Mouse (Mus musculus) midbrain, embryonic 14.5 days (tissue): ENCODE measurements around the gene Slc51a. TPM values are rescaled to one million over a fixed set of nuclear protein-coding genes. Genes with fewer than 3 reads are reported as not detected.

Source experiments
- ATAC-seq: fragments of 200-750 bp; cut with Nextera tagmentation; 2 replicates; pipeline ENCODE4 v1.8.0; 2017; ENCODE audit warnings: moderate number of reproducible peaks, moderate library complexity; ENCODE audit not compliant: low FRiP score, low TSS enrichment
- DNase-seq: peaks from one replicate; pipeline ENCODE4 v3.0.0-alpha.2; 2015
- H3K27ac ChIP-seq: fragments of 300-500 bp; sonication (generic); replicated peaks from 2 replicates; pipeline ENCODE4 v1.5.1; 2014; ENCODE audit warnings: mild to moderate bottlenecking, low read depth, low read length, moderate library complexity
- H3K27me3 ChIP-seq: fragments of 300-500 bp; sonication (generic); 2 replicates; pipeline ENCODE4 v1.6.1; 2014; ENCODE audit warnings: low read length, control low read depth, mixed read lengths; ENCODE audit not compliant: control insufficient read depth, insufficient read depth
- H3K36me3 ChIP-seq: fragments of 300-500 bp; sonication (generic); 2 replicates; pipeline ENCODE4 v1.6.1; 2014; ENCODE audit warnings: low read length, control low read depth; ENCODE audit not compliant: control insufficient read depth, insufficient read depth
- H3K4me1 ChIP-seq: fragments of 300-500 bp; sonication (generic); 2 replicates; pipeline ENCODE4 v1.6.1; 2014; ENCODE audit warnings: mild to moderate bottlenecking, antibody characterized with exemption, low read length, control low read depth; ENCODE audit not compliant: control insufficient read depth, insufficient read depth
- H3K4me2 ChIP-seq: fragments of 300-500 bp; sonication (generic); 2 replicates; pipeline ENCODE4 v1.6.1; 2014; ENCODE audit warnings: mild to moderate bottlenecking, low read length, moderate library complexity
- H3K4me3 ChIP-seq: fragments of 300-500 bp; sonication (generic); replicated peaks from 2 replicates; pipeline ENCODE4 v1.5.1; 2014; ENCODE audit warnings: low read depth, low read length
- H3K9ac ChIP-seq: fragments of 300-500 bp; sonication (generic); replicated peaks from 2 replicates; pipeline ENCODE4 v1.6.1; 2014; ENCODE audit warnings: mild to moderate bottlenecking, low read length, moderate library complexity
- H3K9me3 ChIP-seq: fragments of 300-500 bp; sonication (generic); 2 replicates; pipeline ENCODE4 v1.6.1; 2016; ENCODE audit warnings: low read length, control low read depth, mixed read lengths; ENCODE audit not compliant: control insufficient read depth
- WGBS: fragments of 180-500 bp; shearing (Covaris S2); extraction: QIAGEN DNeasy Blood & Tissue Kit; methylation state at CpG from one replicate; pipeline ENCODE4 v1.1.7; 2014; 5-methylcytosine and 5-hydroxymethylcytosine counted together
- polyA plus RNA-seq: library from polyadenylated mRNA; unstranded; fragments of >200 nt; fragmentation: Nextera tagmentation; extraction: Ambion mirVana; gene quantifications from 2 replicates; pipeline ENCODE4 v1.2.1, GENCODE M21; 2014

Gene Slc51a
- polyA plus RNA-seq, 1 experiment from 2014 or later, result not detected

- 86% methylated on average over 2 of the region's 2 CpGs for WGBS
Measured at GRCm38 (mm10) chr16:32433138-32433537, 54.5 kb downstream of the Slc51a start.

GRCm38 (mm10) chr16:32431926-32432325 lies 55.8 kb downstream of the Slc51a start:
- Histone ChIP-seq H3K4me1 (peaks cover 8% of the 10 kb centered on the region; the same call in 1 of the 2 replicates), H3K4me3 (peak overlapping the region; percentile 81; the same call in 1 of the 2 replicates), H3K27me3 (no peaks in the 10 kb centered on the region), H3K9me3 (no peaks in the 10 kb centered on the region), H3K4me2 (peak overlapping the region; percentile 85), H3K9ac (no peak overlapping the region), H3K27ac (no peak overlapping the region), H3K36me3 (peaks cover 4% of the 10 kb centered on the region; the same call in 1 of the 2 replicates)
- ATAC-seq (no peak), DNase-seq (no peak)
- WGBS, result 97% methylated on average over 1 of the region's 1 CpGs

More at GRCm38 (mm10) chr16:32433138-32433537, 54.5 kb downstream of the Slc51a start:
- Histone ChIP-seq H3K27me3 (no peaks in the 10 kb centered on the region), H3K4me2 (no peak overlapping the region), H3K36me3 (no peaks in the 10 kb centered on the region), H3K4me1 (peaks cover 8% of the 10 kb centered on the region; the same call in 1 of the 2 replicates), H3K9ac (no peak overlapping the region), H3K4me3 (no peak overlapping the region), H3K27ac (no peak overlapping the region), H3K9me3 (no peaks in the 10 kb centered on the region)
- no peak for DNase-seq
- no peak for ATAC-seq

- Histone ChIP-seq H3K36me3 (peaks cover 4% of the 10 kb centered on the region; the same call in 1 of the 2 replicates), H3K9me3 (no peaks in the 10 kb centered on the region), H3K4me2 (peak overlapping the region; percentile 85), H3K9ac (peak overlapping the region; percentile 78), H3K27ac (peak overlapping the region; percentile 94), H3K4me1 (peaks cover 8% of the 10 kb centered on the region; the same call in 1 of the 2 replicates), H3K27me3 (no peaks in the 10 kb centered on the region), H3K4me3 (peak overlapping the region; percentile 81)
- WGBS, result 2% methylated on average over 28 of the region's 28 CpGs
- DNase-seq (no peak), ATAC-seq (no peak; the same call in 1 of the 2 replicates)
Measured at GRCm38 (mm10) chr16:32431047-32431591, 56.6 kb downstream of the Slc51a start.

GRCm38 (mm10) chr16:32430474-32431046 lies 57.1 kb downstream of the Slc51a start, which contains the start of gene Pcyt1a:
TSS of gene Pcyt1a (plus strand) at chr16:32430921.
- Histone ChIP-seq H3K36me3 (peaks cover 4% of the 10 kb centered on the region; the same call in 1 of the 2 replicates), H3K4me1 (peaks cover 8% of the 10 kb centered on the region; the same call in 1 of the 2 replicates), H3K9me3 (no peaks in the 10 kb centered on the region), H3K27ac (peak within 1 kb of the TSS; percentile 94), H3K9ac (peak within 1 kb of the TSS; percentile 78), H3K27me3 (no peaks in the 10 kb centered on the region), H3K4me3 (peak within 1 kb of the TSS; percentile 81), H3K4me2 (peak within 1 kb of the TSS; percentile 85)
- WGBS, result under 1% methylated on average over 54 of the region's 54 CpGs
- DNase-seq (peak; percentile 95), ATAC-seq (peak; percentile 95)

- no peak overlapping the region for H3K4me3 ChIP-seq
- 88% methylated on average over 3 of the region's 3 CpGs for WGBS
- H3K9me3 ChIP-seq, result no peaks in the 10 kb centered on the region
- H3K36me3 ChIP-seq, result peaks cover 4% of the 10 kb centered on the region; the same call in 1 of the 2 replicates
- H3K4me2 ChIP-seq, result no peak overlapping the region
- DNase-seq, result no peak
- no peak for ATAC-seq
- H3K4me1 ChIP-seq, result peaks cover 8% of the 10 kb centered on the region; the same call in 1 of the 2 replicates
- H3K9ac ChIP-seq, result no peak overlapping the region
- no peak overlapping the region for H3K27ac ChIP-seq
- no peaks in the 10 kb centered on the region for H3K27me3 ChIP-seq
Measured at GRCm38 (mm10) chr16:32427506-32427905, 60.2 kb downstream of the Slc51a start.

Other genes with a start within 250 kb of the Slc51a start
- 15.0 and 15.6 TPM in 2 replicates for gene Fbxo45, start 240.7 kb downstream of the Slc51a start, polyA plus RNA-seq
- 12.8 and 15.6 TPM in 2 replicates for gene Wdr53, start 240.7 kb downstream of the Slc51a start, polyA plus RNA-seq
- not detected in 2 replicates for gene Smco1, start 216.4 kb downstream of the Slc51a start, polyA plus RNA-seq
- 22.0 and 25.7 TPM in 2 replicates for gene Rnf168, start 210.4 kb downstream of the Slc51a start, polyA plus RNA-seq
- 29.1 and 30.0 TPM in 2 replicates for gene Ubxn7, start 155.6 kb downstream of the Slc51a start, polyA plus RNA-seq
- not detected in 2 replicates for gene Tm4sf19, start 87.4 kb downstream of the Slc51a start, polyA plus RNA-seq
- gene Tctex1d2, start 68.2 kb downstream of the Slc51a start, polyA plus RNA-seq, result 34.1 and 40.1 TPM in 2 replicates
- 34.9 and 57.0 TPM in 2 replicates for gene Pcyt1a, start 57.0 kb downstream of the Slc51a start, polyA plus RNA-seq
- gene Zdhhc19, start 8.4 kb upstream of the Slc51a start, polyA plus RNA-seq, result not detected in 2 replicates
- 31.8 and 69.8 TPM in 2 replicates for gene Tfrc, start 121.0 kb upstream of the Slc51a start, polyA plus RNA-seq
- gene Tnk2, start 156.0 kb upstream of the Slc51a start, polyA plus RNA-seq, result 15.5 and 17.6 TPM in 2 replicates
- gene Muc4, start 248.0 kb upstream of the Slc51a start, polyA plus RNA-seq, result 0.16 TPM in 1 of 2 replicates, not detected in the other